Mouse (Mus musculus) CH12.LX (cell line): ENCODE results near the gene Dnah7a. TPM values are rescaled to one million over a fixed set of nuclear protein-coding genes. Genes with fewer than 3 reads are reported as not detected.
"Not testable (repeated sequence)": the region's sequence is repeated elsewhere in the genome, so short reads cannot be mapped to it uniquely, and the experiment has no call there.

ENCODE experiments used
- DNase-seq: peaks from one replicate; pipeline ENCODE4 v3.0.0-alpha.2; 2013; ENCODE audit errors: extremely low read depth
- H3K27ac ChIP-seq: 2 replicates; pipeline ENCODE4 v1.5.1; 2012; ENCODE audit warnings: low read depth, mild to moderate bottlenecking, control low read depth, moderate library complexity; ENCODE audit not compliant: insufficient read depth
- H3K27me3 ChIP-seq: replicated peaks from 2 replicates; pipeline ENCODE3; 2012; ENCODE audit warnings: inconsistent platforms
- H3K36me3 ChIP-seq, 2 experiments: replicated peaks in 1 of 2; 2 replicates each; pipeline versions ENCODE3 to v1.6.1; 2012; ENCODE audit warnings: inconsistent platforms in 1 of 2, low read length in 1 of 2, mild to moderate bottlenecking in 1 of 2, mixed read lengths in 1 of 2, moderate library complexity in 1 of 2; ENCODE audit not compliant: control insufficient read depth in 1 of 2, insufficient read depth in 1 of 2
- H3K4me1 ChIP-seq, 2 experiments: 2 replicates each; pipeline ENCODE4 v1.6.1; 2012; ENCODE audit warnings: inconsistent platforms in 1 of 2, moderate library complexity in 1 of 2; ENCODE audit not compliant: insufficient read depth in 2 of 2, control insufficient read depth in 1 of 2
- H3K4me2 ChIP-seq: 2 replicates; pipeline ENCODE4 v1.6.1; 2012; ENCODE audit warnings: low read depth, mild to moderate bottlenecking, control low read depth; ENCODE audit not compliant: poor library complexity, insufficient read depth, severe bottlenecking
- H3K4me3 ChIP-seq, 3 experiments: fragments of 150-350 bp in 1 of 3; sonication (generic) in 1 of 3; replicated peaks in 1 of 3; 2 replicates each; pipeline versions ENCODE3 to v1.5.1; 2011 to 2012; ENCODE audit warnings: low read depth in 2 of 3, low read length in 2 of 3, mild to moderate bottlenecking in 2 of 3, moderate library complexity in 2 of 3, control low read depth in 1 of 3, improper control_type of control experiment in 1 of 3, inconsistent platforms in 1 of 3, mixed read lengths in 1 of 3; ENCODE audit not compliant: poor library complexity in 1 of 3
- H3K79me2 ChIP-seq: replicated peaks from 2 replicates; pipeline ENCODE4 v1.6.1; 2012; ENCODE audit warnings: mild to moderate bottlenecking, moderate library complexity; ENCODE audit not compliant: control insufficient read depth, poor library complexity, insufficient read depth, severe bottlenecking; ENCODE audit errors: extremely low read depth
- H3K9ac ChIP-seq: 2 replicates; pipeline ENCODE4 v1.6.1; 2012; ENCODE audit warnings: low read depth, mild to moderate bottlenecking, control low read depth, moderate library complexity; ENCODE audit not compliant: insufficient read depth
- H3K9me3 ChIP-seq: replicated peaks from 2 replicates; pipeline ENCODE3; 2012; ENCODE audit warnings: low read length, inconsistent platforms, mixed read lengths
- CTCF ChIP-seq, 2 experiments: IDR thresholded peaks in 1 of 2; conservative IDR thresholded peaks in 1 of 2; 2 replicates each; pipeline ENCODE4 v1.5.1; 2011 to 2012; ENCODE audit warnings: low read depth in 2 of 2, low read length in 2 of 2, improper control_type of control experiment in 1 of 2, inconsistent platforms in 1 of 2, mild to moderate bottlenecking in 1 of 2, moderate library complexity in 1 of 2
- ELF1 ChIP-seq: IDR thresholded peaks from 2 replicates; pipeline ENCODE4 v1.6.1; 2014; ENCODE audit warnings: low read depth, mild to moderate bottlenecking, inconsistent platforms, low read length, improper control_type of control experiment
- ETS1 ChIP-seq: conservative IDR thresholded peaks from 2 replicates; pipeline ENCODE4 v1.6.1; 2012; ENCODE audit warnings: low read depth, mild to moderate bottlenecking, inconsistent platforms, low read length, improper control_type of control experiment, moderate library complexity
- GABPA ChIP-seq: IDR thresholded peaks from 2 replicates; pipeline ENCODE4 v1.6.1; 2012; ENCODE audit warnings: low read depth, low read length, improper control_type of control experiment, inconsistent platforms; ENCODE audit not compliant: insufficient replicate concordance
- IRF4 ChIP-seq: IDR thresholded peaks from 2 replicates; pipeline ENCODE4 v1.6.1; 2014; ENCODE audit warnings: low read depth, mild to moderate bottlenecking, inconsistent platforms, low read length, improper control_type of control experiment
- KAT2A ChIP-seq: IDR thresholded peaks from 2 replicates; pipeline ENCODE4 v1.6.1; 2012; ENCODE audit warnings: low read length, improper control_type of control experiment, inconsistent platforms; ENCODE audit not compliant: insufficient replicate concordance
- NELFE ChIP-seq: IDR thresholded peaks from 2 replicates; pipeline ENCODE4 v1.6.1; 2011; ENCODE audit warnings: low read depth, low read length, improper control_type of control experiment
- PAX5 ChIP-seq: IDR thresholded peaks from 2 replicates; pipeline ENCODE4 v1.6.1; 2012; ENCODE audit warnings: low read length, inconsistent platforms, mixed read lengths
- SMC3 ChIP-seq: IDR thresholded peaks from 2 replicates; pipeline ENCODE4 v1.6.1; 2011; ENCODE audit warnings: low read depth, low read length, improper control_type of control experiment
- TBP ChIP-seq: conservative IDR thresholded peaks from 2 replicates; pipeline ENCODE4 v1.6.1; 2011; ENCODE audit warnings: low read depth, low read length, improper control_type of control experiment
- USF1 ChIP-seq: IDR thresholded peaks from 2 replicates; pipeline ENCODE4 v1.6.1; 2014; ENCODE audit warnings: low read depth, mild to moderate bottlenecking, inconsistent platforms, low read length, improper control_type of control experiment
- ZKSCAN1 ChIP-seq: IDR thresholded peaks from 2 replicates; pipeline ENCODE4 v1.6.1; 2012; ENCODE audit warnings: low read depth, inconsistent platforms, low read length, improper control_type of control experiment, borderline replicate concordance
- dilution Hi-C: fragments of 300-500 bp; cut with MboI; formaldehyde crosslinking; loops from 2 replicates; pipeline ENCODE4 v1.14.3; 2020; ENCODE audit warnings: low sequenced_read_pairs; ENCODE audit not compliant: extremely low pct_unique_long_range_greater_than_20kb, extremely low pct_ligation_motif_present
- in situ Hi-C: fragments of 300-500 bp; cut with MboI; formaldehyde crosslinking; loops from 3 replicates; pipeline ENCODE4 v1.14.3; 2019; ENCODE audit warnings: low sequenced_read_pairs, low pct_ligation_motif_present, low pct_unique_long_range_greater_than_20kb, mixed read lengths
- polyA plus RNA-seq: library from polyadenylated mRNA; unstranded; fragments of >175 nt; gene quantifications from 2 replicates; pipeline ENCODE4 v1.2.1, GENCODE M21; 2012; ENCODE audit warnings: low read depth; ENCODE audit not compliant: insufficient read length
- total RNA-seq, 2 experiments: library from RNA; depleted of rRNA; stranded (reverse); fragments of 300-350 nt in 1 of 2; fragments of >200 nt in 1 of 2; gene quantifications; 2 replicates each; pipeline ENCODE4 v1.2.3; 2012 to 2014

Gene Dnah7a
- total RNA-seq (2012; rRNA removed) (not detected in 2 replicates), total RNA-seq (2014; rRNA removed) (0.03 and 0.04 TPM in 2 replicates), polyA plus RNA-seq (not detected in 2 replicates)

DNA sequence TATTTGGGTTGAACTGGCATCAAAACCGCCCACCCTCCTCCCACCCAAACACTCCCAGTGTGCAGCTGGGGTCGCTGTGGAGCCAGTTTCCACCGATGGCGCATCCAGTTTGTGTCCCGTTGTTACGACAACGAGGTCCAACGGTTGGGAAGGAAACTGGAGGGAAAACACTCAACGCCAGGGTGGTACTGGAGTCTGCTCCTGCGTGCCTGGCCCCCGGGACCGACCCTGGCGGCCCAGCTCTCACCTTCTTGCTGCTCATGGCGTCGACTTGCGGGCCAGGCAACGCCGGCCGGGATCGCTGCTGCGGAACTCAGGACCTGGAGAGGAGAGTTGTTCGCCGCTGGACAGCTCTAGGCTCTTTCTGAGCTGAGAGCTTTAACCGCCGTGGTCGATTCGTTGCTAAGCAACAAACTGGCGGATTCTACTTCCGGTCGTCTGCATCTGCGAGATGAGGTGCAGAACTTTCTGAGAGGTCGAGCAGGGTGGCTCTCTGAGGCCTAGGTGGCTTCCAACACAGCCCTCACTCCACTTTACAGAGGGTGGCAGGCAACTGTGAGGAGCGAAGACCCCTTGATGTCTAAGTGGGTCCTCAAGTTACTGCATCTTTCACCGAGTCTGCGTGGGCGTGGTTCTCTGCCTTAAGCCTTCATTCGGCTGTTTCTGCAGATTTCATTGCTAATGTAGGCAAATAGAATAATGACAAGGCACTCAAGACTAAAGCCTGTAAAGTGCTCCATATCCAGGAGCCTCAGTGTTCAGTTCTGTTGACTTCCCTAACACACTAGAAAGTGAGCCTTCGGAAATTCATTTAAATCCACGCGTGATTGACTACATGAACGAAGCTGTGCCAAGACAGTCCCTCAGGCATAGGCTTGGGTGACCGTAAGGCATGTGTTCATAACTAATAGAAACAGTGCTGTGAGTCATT lies at the start of gene Dnah7a:
Gene Dnah7a, minus strand, starts transcription at position 354 of the 931 bp plus-strand sequence.
- no peak for DNase-seq
- TF ChIP-seq CTCF (conservative IDR thresholded peaks at IDR 0.05 in 1 of 2, IDR thresholded peaks at IDR 0.05 in 1 of 2; ENCODE audit: low read depth in 2 of 2, low read length in 2 of 2) (no peak), NELFE (no peak), IRF4 (no peak), USF1 (no peak), KAT2A (no peak), TBP (no peak), PAX5 (no peak), GABPA (no peak), ETS1 (no peak)
- Histone ChIP-seq H3K27me3 (no peaks in the 10 kb centered on the region), H3K79me2 (no peaks in the 10 kb centered on the region), H3K4me3 (no peak within 1 kb of the TSS), H3K27ac (no peak within 1 kb of the TSS), H3K9ac (no peak within 1 kb of the TSS), H3K4me1 (no peaks in the 10 kb centered on the region), H3K36me3 (no peaks in the 10 kb centered on the region), H3K4me2 (no peak within 1 kb of the TSS), H3K9me3 (no peaks in the 10 kb centered on the region)
- dilution Hi-C loops = no loop called here
- in situ Hi-C loops = loop anchor here (25.0 kb wide), 1 partner anchor 631 kb away; no protein-coding TSS in a partner anchor

DNA sequence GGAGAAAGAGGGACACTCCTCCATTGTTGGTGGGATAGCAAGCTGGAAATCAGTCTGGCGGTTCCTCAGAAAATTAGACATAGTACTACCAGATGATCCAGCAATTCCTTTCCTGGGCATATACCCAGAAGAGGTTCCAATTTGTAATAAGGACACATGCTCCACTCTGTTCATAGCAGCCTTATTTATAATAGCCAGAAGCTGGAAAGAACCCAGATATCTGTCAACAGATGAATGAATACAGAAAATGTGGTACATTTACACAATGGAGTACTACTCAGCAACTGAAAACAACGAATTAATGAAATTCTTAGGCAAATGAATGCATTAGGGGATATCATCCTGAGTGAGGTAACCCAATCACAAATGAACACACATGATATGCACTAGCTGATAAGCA lies 46.9 kb upstream of the Dnah7a start:
- H3K79me2 ChIP-seq, H3K4me2 ChIP-seq, DNase-seq, H3K4me3 ChIP-seq, H3K27ac ChIP-seq, dilution Hi-C loops, H3K9me3 ChIP-seq, H3K9ac ChIP-seq, H3K4me1 ChIP-seq, in situ Hi-C loops, H3K27me3 ChIP-seq: not testable (repeated sequence)
- peaks cover 18 to 35% of the 10 kb centered on the region in 2 experiments for H3K36me3 ChIP-seq

- H3K27ac ChIP-seq = no peak overlapping the region
- dilution Hi-C loops = no loop called here
These were observed 44.6 kb upstream of the Dnah7a start for GRCm38 (mm10) chr1:53751144-53751543.

DNA sequence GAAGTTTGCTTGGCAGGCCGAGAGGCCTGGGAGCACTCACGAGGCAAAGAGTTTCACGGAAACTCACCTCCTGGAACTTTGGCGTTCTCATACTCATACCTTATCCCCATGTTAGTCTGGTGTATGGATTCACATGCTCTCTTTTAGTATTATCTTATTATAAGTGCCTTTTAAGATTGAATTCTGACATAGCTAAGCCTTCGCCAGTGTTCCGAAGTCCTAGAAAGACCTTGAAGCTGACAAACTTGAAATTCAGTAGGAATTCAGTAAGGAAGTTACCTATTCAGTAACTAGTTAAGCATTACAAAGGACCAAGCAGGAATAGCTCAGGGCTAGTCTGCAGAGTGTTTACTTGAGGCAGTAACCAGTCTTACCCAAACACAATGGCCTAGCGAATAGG lies 44.1 kb upstream of the Dnah7a start:
- H3K79me2 ChIP-seq, in situ Hi-C loops, H3K9ac ChIP-seq, dilution Hi-C loops, DNase-seq, H3K4me1 ChIP-seq, H3K9me3 ChIP-seq, H3K4me3 ChIP-seq, H3K27ac ChIP-seq, H3K4me2 ChIP-seq, H3K27me3 ChIP-seq: not testable (repeated sequence)
- H3K36me3 ChIP-seq = peaks cover 3 to 11% of the 10 kb centered on the region in 2 experiments

More at GRCm38 (mm10) chr1:53751144-53751543, 44.6 kb upstream of the Dnah7a start:
- Histone ChIP-seq H3K9ac (no peak overlapping the region), H3K79me2 (no peaks in the 10 kb centered on the region), H3K27me3 (no peaks in the 10 kb centered on the region), H3K9me3 (no peaks in the 10 kb centered on the region), H3K4me1 (no peaks in the 10 kb centered on the region), H3K4me2 (no peak overlapping the region), H3K36me3 (peaks cover 3 to 13% of the 10 kb centered on the region in 2 experiments), H3K4me3 (no peak overlapping the region)
- TF ChIP-seq SMC3 = no peak
- no peak for TF ChIP-seq ZKSCAN1
- TF ChIP-seq USF1 = no peak
- no peak for TF ChIP-seq PAX5
- TF ChIP-seq CTCF (conservative IDR thresholded peaks at IDR 0.05 in 1 of 2, IDR thresholded peaks at IDR 0.05 in 1 of 2; ENCODE audit: low read depth in 2 of 2, low read length in 2 of 2) = no peak
- no peak for TF ChIP-seq TBP
- TF ChIP-seq ELF1 = no peak
- in situ Hi-C loops = no loop called here
- DNase-seq = no peak
